Mouse (Mus musculus) lung, embryonic 14.5 days (tissue): ENCODE data around the gene Hhat. TPM values are rescaled to one million over a fixed set of nuclear protein-coding genes. Genes with fewer than 3 reads are reported as not detected.

Experiments
- ATAC-seq: fragments of 200-750 bp; cut with Nextera tagmentation; 2 replicates; pipeline ENCODE4 v1.8.0; 2017; ENCODE audit warnings: mild to moderate bottlenecking, moderate TSS enrichment, moderate library complexity; ENCODE audit not compliant: insufficient read depth
- DNase-seq: peaks from one replicate; pipeline ENCODE4 v3.0.0-alpha.2; 2015
- H3K27ac ChIP-seq: fragments of 300-500 bp; sonication (generic); 2 replicates; pipeline ENCODE4 v1.5.1; 2014; ENCODE audit warnings: low read depth, mild to moderate bottlenecking, moderate library complexity
- H3K27me3 ChIP-seq: fragments of 300-500 bp; sonication (generic); 2 replicates; pipeline ENCODE4 v1.6.1; 2014; ENCODE audit warnings: low read length, control low read depth; ENCODE audit not compliant: insufficient read depth
- H3K36me3 ChIP-seq: fragments of 300-500 bp; sonication (generic); 2 replicates; pipeline ENCODE4 v1.6.1; 2014; ENCODE audit warnings: control low read depth; ENCODE audit not compliant: insufficient read depth
- H3K4me1 ChIP-seq: fragments of 300-500 bp; sonication (generic); 2 replicates; pipeline ENCODE4 v1.6.1; 2014; ENCODE audit warnings: antibody characterized with exemption, control low read depth; ENCODE audit not compliant: insufficient read depth
- H3K4me2 ChIP-seq: fragments of 300-500 bp; sonication (generic); 2 replicates; pipeline ENCODE4 v1.6.1; 2014; ENCODE audit warnings: mild to moderate bottlenecking
- H3K4me3 ChIP-seq: fragments of 300-500 bp; sonication (generic); 2 replicates; pipeline ENCODE4 v1.5.1; 2014; ENCODE audit warnings: low read depth, low read length
- H3K9ac ChIP-seq: fragments of 300-500 bp; sonication (generic); 2 replicates; pipeline ENCODE4 v1.6.1; 2014
- H3K9me3 ChIP-seq: fragments of 300-500 bp; sonication (generic); 2 replicates; pipeline ENCODE4 v1.6.1; 2016; ENCODE audit warnings: low read depth, low read length, control low read depth
- CTCF ChIP-seq: IDR thresholded peaks from 2 replicates; pipeline ENCODE4 v1.5.1; 2016; ENCODE audit warnings: antibody characterized with exemption, low read depth
- WGBS: fragments of 180-500 bp; shearing (Covaris S2); extraction: QIAGEN DNeasy Blood & Tissue Kit; methylation state at CpG from one replicate; pipeline ENCODE4 v1.1.7; 2014; 5-methylcytosine and 5-hydroxymethylcytosine counted together
- polyA plus RNA-seq: library from polyadenylated mRNA; unstranded; fragments of >200 nt; fragmentation: Nextera tagmentation; extraction: Ambion mirVana; gene quantifications from 2 replicates; pipeline ENCODE4 v1.2.1, GENCODE M21; 2014

Hhat gene
- polyA plus RNA-seq, 1 experiment from 2014 or later = 12.8 TPM

GRCm38 (mm10) chr1:192595426-192595825, 175.6 kb downstream of the Hhat start:
- H3K4me1 ChIP-seq = no peaks in the 10 kb centered on the region
- no peaks in the 10 kb centered on the region for H3K36me3 ChIP-seq
- no peak overlapping the region for H3K27ac ChIP-seq
- 66% methylated on average over 4 of the region's 4 CpGs for WGBS
- no peaks in the 10 kb centered on the region for H3K9me3 ChIP-seq
- no peak overlapping the region for H3K4me3 ChIP-seq
- no peaks in the 10 kb centered on the region for H3K27me3 ChIP-seq
- ATAC-seq (no peak), DNase-seq (no peak)
- TF ChIP-seq CTCF = no peak
- no peak overlapping the region for H3K9ac ChIP-seq
- H3K4me2 ChIP-seq = no peak overlapping the region

GRCm38 (mm10) chr1:192593492-192593891, 177.5 kb downstream of the Hhat start:
- Histone ChIP-seq H3K4me1 (no peaks in the 10 kb centered on the region), H3K4me2 (no peak overlapping the region), H3K9ac (no peak overlapping the region), H3K4me3 (no peak overlapping the region), H3K36me3 (no peaks in the 10 kb centered on the region), H3K27me3 (no peaks in the 10 kb centered on the region), H3K27ac (no peak overlapping the region), H3K9me3 (no peaks in the 10 kb centered on the region)
- DNase-seq = no peak
- 73% methylated on average over 3 of the region's 3 CpGs for WGBS
- no peak for TF ChIP-seq CTCF
- ATAC-seq = no peak

DNA sequence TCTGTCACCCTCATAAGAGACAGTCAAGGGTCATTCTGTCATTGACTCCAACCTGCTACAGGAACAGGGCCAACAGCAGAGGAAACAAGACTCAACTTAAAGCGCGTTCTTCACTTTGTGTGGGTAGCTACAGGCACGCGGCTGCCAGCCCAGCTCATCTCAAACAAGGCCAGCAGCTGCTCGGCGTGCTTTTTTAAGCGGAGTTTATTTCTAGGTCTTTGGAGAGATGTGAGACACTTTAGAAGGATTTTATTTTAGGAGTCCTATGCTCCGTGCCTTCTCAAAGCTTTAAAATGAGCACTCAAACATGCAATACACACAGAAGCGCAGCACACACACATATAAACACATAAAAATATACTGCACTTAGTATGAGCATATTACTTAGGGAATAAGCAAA, 183.6 kb downstream of the Hhat start:
- TF ChIP-seq CTCF = no peak
- H3K4me1 ChIP-seq = no peaks in the 10 kb centered on the region
- no peak overlapping the region for H3K9ac ChIP-seq
- H3K36me3 ChIP-seq = no peaks in the 10 kb centered on the region
- no peaks in the 10 kb centered on the region for H3K9me3 ChIP-seq
- 81% methylated on average over 9 of the region's 9 CpGs for WGBS
- no peaks in the 10 kb centered on the region for H3K27me3 ChIP-seq
- H3K4me2 ChIP-seq = no peak overlapping the region
- no peak overlapping the region for H3K27ac ChIP-seq
- DNase-seq (no peak), ATAC-seq (no peak)
- H3K4me3 ChIP-seq = no peak overlapping the region

- no peaks in the 10 kb centered on the region for H3K4me1 ChIP-seq
- no peak for DNase-seq
- H3K9me3 ChIP-seq = no peaks in the 10 kb centered on the region
- H3K4me2 ChIP-seq = no peak overlapping the region
- no peaks in the 10 kb centered on the region for H3K27me3 ChIP-seq
- H3K36me3 ChIP-seq = no peaks in the 10 kb centered on the region
- no peak overlapping the region for H3K27ac ChIP-seq
- no peak for ATAC-seq
- no peak overlapping the region for H3K4me3 ChIP-seq
- no peak for TF ChIP-seq CTCF
- no peak overlapping the region for H3K9ac ChIP-seq
Observed at GRCm38 (mm10) chr1:192585289-192585688, 185.7 kb downstream of the Hhat start.

DNA sequence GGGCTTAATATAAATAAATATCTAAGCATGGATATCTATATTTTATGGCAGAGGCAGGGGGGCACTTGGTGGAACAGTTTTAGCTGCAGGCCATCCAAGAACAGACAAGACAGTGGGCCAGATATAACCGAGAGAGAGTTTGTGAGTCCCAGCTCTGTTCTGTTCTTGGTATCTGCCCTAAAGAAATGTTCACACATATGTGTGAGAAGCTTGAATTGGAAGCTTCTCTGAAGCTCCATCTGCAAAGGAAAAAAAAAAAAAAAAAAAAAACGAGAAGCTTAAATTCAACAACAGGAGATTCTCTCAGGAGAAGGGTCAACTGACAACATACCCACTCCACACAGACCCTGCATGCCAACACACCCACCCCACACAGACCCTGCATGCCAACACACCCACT, 188.1 kb downstream of the Hhat start:
- 73% methylated on average over 2 of the region's 2 CpGs for WGBS
- no peak overlapping the region for H3K4me3 ChIP-seq
- no peak overlapping the region for H3K27ac ChIP-seq
- H3K9me3 ChIP-seq = no peaks in the 10 kb centered on the region
- H3K9ac ChIP-seq = no peak overlapping the region
- no peaks in the 10 kb centered on the region for H3K4me1 ChIP-seq
- ATAC-seq = no peak
- TF ChIP-seq CTCF = no peak
- no peaks in the 10 kb centered on the region for H3K36me3 ChIP-seq
- no peaks in the 10 kb centered on the region for H3K27me3 ChIP-seq
- H3K4me2 ChIP-seq = no peak overlapping the region
- DNase-seq = no peak

GRCm38 (mm10) chr1:192564691-192565090, 206.3 kb downstream of the Hhat start:
- DNase-seq = no peak
- H3K4me2 ChIP-seq = no peak overlapping the region
- no peaks in the 10 kb centered on the region for H3K4me1 ChIP-seq
- no peak overlapping the region for H3K27ac ChIP-seq
- H3K27me3 ChIP-seq = no peaks in the 10 kb centered on the region
- no peak overlapping the region for H3K9ac ChIP-seq
- peaks cover 4% of the 10 kb centered on the region; the same call in 1 of the 2 replicates for H3K9me3 ChIP-seq
- no peak overlapping the region for H3K4me3 ChIP-seq
- no peaks in the 10 kb centered on the region for H3K36me3 ChIP-seq
- no peak for ATAC-seq
- TF ChIP-seq CTCF = no peak

- Histone ChIP-seq H3K27me3 (no peaks in the 10 kb centered on the region), H3K4me1 (no peaks in the 10 kb centered on the region), H3K27ac (no peak overlapping the region), H3K4me2 (no peak overlapping the region), H3K4me3 (no peak overlapping the region), H3K36me3 (no peaks in the 10 kb centered on the region), H3K9me3 (no peaks in the 10 kb centered on the region), H3K9ac (no peak overlapping the region)
- 85% methylated on average over 1 of the region's 1 CpGs for WGBS
- DNase-seq (no peak), ATAC-seq (no peak)
- TF ChIP-seq CTCF = no peak
Observed at GRCm38 (mm10) chr1:192559341-192559740, 211.7 kb downstream of the Hhat start.

DNA sequence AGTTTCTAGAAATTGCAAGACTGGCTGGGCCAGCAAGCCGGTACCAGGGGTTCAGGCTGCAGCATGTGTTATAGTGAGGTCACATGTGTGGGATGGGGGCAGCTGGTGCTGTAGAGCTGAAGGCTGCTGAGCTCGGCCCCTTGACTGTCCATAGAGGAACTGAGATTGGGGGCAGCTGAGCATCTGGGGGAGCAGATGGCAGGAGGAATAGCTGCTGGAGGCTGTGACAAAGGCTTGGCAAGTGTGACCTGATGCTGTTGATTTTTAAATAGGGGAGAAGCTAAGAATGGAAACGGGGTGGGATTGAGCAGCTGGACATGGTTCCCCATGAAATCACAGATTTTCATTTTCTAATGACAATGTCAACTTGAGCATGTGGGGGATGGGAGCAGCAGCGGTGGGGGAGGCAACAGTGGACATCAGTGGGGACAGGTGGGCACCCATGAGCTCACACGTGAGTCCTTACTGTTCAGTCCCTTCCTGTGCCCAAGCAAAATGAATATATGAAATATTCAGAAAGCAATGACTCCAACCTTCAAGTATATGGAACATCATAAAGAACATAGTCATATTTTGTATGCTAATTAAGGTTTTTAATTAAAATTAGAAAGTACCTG, 212.9 kb downstream of the Hhat start:
- H3K9ac ChIP-seq = no peak overlapping the region
- H3K4me3 ChIP-seq = no peak overlapping the region
- H3K27me3 ChIP-seq = no peaks in the 10 kb centered on the region
- TF ChIP-seq CTCF = no peak
- H3K36me3 ChIP-seq = no peaks in the 10 kb centered on the region
- ATAC-seq = no peak
- no peak overlapping the region for H3K4me2 ChIP-seq
- WGBS = 70% methylated on average over 5 of the region's 5 CpGs
- DNase-seq = no peak
- no peaks in the 10 kb centered on the region for H3K4me1 ChIP-seq
- no peaks in the 10 kb centered on the region for H3K9me3 ChIP-seq
- no peak overlapping the region for H3K27ac ChIP-seq
